Mouse (Mus musculus): ENCODE measurements around the gene Psmg4.

DNA sequence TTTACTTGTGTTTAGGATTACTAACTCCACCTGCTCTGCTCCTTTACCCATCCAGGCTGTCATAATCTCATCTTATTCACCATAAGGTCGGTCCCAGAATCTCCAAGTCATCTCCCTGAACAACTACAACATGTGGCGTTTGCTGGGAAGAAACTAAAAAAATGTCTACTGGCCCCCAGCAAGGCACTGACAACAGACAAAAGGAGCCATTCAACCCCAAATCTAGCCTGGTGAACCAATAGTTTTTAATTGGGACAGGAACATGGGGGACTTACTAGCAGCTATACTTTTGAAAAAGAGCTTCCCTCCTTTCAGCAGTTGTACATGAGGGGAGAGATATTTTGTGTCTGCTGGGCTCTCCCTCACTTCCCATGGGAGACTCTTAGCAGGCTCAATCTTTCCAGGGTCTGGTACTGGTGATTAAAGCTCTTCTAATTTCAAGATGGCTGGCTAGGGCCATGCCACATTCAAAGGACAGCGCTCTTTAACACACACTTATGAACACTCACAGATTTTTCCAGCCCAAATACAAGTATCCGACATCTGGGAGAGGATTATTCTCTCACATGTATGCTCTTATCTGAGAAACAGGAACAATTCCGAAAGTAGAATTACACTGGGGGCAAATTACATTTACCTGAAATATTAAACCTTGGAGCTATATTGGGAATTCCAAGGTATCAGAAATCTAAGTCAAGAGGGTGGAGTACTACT is 13.1 kb upstream of the Psmg4 start:
- TF ChIP-seq CTCF (IDR thresholded peaks at IDR 0.05; ENCODE audit: low read depth) (no peak), EP300 (IDR thresholded peaks at IDR 0.05; ENCODE audit: low read depth) (no peak)

Data from liver, postnatal 0 days (tissue).